Mouse (Mus musculus) kidney, postnatal 4 days (tissue): ENCODE results near the gene Fam149a.

Experiments used
- DNase-seq, 2 experiments: peaks; one replicate each; pipeline ENCODE4 v3.0.0; 2021; ENCODE audit warnings: mixed read lengths in 2 of 2

Fam149a gene

GRCm38 (mm10) chr8:45381963-45382347, at the start of gene Fam149a:
TSS of gene Fam149a (minus strand) at chr8:45382291.
- peak; percentile 13 to 26 for DNase-seq

DNA sequence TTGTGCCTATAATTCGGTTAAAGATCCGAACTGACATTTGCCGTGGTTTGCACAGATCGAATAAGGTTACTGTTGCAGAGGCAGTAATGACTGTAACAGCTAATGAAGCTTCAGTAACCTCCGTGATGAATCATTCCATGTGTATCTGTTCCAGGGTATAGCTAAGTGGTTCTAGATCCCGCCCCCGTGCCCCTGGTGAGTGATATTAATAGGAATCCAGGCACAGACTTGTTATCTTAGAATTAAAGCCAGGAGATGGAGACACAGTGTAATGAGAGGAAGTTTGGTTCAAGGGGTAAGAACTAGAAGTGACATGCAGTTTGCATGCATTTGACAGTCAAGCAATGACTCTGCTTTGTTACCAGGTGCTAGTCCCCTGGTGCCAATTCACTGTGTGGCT, 38.1 kb upstream of the Fam149a start:
- DNase-seq = no peak

GRCm38 (mm10) chr8:45414965-45415364, 32.9 kb upstream of the Fam149a start:
- DNase-seq = no peak

DNA sequence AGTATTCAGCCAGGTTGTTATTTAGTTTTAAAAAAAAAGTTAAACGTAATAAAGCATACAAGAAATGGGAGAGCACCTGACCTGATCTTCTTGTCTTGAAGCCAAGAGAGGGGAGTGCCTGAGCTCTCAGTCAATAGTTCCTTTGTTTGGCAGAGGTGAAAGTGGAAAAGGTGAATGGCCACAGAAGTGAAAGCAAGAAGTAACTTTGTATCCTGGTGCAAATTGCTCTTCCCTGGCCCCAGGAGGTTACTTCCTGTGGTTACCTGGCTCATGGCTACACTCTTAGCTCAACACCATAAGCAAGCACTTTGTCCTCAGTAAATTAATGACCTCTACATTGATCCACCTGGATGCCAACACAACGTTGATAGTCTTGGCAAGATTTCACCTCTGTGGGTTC, 28.8 kb upstream of the Fam149a start, which contains the start of gene Tlr3:
Tlr3 (minus strand) TSS at position 199 of the 400 bp plus-strand sequence.
- DNase-seq = peak in 1 of 2 experiments; percentile 7

DNA sequence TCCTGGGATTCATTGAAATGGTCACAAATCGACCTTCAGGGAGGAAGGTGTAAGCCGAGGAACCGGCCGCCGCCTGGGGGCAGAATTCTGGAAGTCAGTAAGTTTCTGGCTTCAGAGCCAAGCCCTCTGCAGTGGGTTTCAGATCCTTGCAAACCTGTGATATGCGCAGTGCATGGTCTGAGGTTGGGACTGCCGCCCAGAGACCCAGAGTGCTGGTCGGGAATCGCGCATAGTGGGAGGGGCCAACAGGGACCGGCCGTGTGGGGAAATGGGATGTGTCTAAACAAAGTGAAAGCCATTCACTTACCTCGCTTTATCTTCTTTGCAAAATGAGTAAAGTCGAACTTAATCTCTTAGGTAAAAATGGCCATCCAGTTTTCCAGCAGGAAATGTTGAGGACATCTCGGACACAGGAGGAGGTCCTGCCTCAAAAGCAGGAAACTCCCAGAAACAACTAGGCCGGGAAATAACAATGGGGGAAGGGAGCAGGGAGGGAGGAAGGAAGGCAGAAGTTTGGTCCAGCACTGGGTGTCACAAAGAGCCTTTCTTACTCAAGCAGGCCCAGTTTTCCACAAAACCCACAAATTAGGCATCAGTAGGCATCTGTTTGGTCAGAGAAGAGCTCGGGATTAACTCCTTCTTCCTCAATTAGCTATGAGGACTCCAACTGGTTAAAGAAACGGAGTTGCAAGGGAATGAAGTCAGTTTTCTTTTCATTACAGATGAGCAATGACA, 28.2 kb upstream of the Fam149a start:
- peak; percentile 80 to 88 for DNase-seq

GRCm38 (mm10) chr8:45409702-45410101, 27.6 kb upstream of the Fam149a start:
- no peak for DNase-seq

DNA sequence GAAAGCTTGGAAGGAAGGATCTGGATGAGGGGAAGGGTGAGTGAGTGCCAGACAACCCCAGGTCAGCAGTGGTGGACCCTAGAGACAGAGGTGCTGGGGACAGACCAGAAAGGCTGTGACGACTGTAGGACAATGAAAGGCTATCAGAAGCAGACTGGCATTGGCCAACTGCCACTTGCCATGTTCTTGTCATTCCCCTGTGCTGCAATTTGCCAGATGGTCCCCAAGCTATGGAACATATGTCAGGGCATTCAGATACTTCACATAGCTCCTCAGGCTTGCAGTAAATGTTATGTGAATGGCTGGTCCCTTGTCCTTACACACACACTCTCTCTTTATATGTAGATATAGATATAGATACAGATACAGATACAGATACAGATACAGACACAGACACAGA, 1.2 kb upstream of the Fam149a start:
- DNase-seq = no peak

DNA sequence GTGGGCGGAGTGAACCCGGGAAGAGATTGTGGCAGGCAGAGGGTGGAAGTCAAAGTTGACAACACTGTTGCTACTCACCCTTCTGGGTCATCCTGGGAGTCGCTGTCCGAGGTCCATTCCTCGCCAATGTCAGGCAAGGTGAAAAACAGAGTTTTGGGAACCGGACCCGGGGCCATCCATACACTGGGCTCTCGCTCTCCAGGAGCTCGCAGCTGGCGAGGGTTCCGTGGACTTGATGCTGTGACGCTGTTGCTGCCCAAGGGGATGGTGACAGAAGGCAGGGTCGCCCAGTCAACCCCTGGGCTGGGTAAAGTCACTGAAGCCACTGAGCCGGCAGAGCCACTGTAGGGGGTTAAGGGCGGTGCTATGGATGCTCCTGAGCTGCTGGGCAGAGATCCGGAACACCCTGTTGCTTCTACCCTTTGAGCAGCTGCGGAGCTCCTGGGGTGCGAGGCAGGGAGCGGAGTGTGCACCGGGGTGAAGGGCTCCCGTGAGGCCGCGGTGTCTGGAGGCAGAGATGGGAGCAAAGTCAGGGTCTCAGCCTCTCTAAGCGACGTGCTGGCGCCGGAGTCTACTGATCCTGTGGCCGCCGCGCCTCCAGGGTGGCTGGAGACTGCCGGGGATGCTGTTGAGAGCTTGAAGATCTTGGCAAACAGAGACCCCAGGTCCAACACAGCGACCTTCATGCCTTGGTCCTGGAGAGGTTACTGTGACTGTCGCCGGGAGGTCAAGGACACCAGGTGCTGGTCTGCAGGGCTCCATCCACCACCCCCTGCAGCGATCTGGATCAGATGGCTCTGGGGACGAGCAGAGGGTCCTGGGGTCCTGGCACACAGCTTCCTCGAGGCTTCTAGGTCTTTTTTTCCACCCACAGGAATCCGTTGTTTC, 772 bp downstream of the Fam149a start:
- peak; percentile 8 to 13 for DNase-seq

DNA sequence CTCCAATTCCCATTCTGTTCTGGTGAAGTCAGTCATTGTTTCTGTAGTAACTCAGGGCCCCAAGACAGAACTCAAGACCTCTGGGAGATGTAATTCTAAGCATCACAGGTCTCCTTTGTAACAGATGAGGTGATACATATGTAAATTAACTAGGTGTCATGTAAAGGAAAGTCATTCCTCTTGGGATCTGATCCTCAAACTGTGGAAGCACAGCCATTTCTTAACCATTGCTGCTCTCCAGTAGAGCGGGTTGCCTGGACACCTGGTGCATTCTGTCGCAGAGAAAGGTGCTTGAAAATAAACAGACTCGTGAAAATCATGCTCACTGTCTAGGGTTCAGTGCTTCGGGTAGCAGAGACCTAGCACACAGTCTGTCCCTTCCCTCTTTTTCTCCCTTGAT, 1.5 kb downstream of the Fam149a start:
- DNase-seq = no peak

DNA sequence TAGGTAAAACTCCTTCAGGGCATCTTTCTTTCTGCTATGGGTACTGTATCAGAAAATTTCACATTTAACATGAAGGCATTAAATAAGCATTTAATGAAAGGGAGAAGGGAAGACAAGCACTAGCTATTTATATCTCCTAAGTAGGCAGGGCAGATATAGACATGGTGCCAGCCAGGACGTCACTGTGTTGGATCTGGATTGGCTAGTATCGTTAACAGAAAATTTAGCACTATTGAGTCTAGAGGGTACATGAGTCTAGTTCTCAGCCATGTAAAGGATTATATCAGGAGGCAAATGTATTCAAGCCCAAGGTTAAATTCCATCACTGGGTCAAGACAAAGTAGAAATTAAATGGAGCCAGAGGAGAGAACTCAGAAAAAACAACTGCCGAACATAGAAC, 8.0 kb downstream of the Fam149a start:
- no peak for DNase-seq

DNA sequence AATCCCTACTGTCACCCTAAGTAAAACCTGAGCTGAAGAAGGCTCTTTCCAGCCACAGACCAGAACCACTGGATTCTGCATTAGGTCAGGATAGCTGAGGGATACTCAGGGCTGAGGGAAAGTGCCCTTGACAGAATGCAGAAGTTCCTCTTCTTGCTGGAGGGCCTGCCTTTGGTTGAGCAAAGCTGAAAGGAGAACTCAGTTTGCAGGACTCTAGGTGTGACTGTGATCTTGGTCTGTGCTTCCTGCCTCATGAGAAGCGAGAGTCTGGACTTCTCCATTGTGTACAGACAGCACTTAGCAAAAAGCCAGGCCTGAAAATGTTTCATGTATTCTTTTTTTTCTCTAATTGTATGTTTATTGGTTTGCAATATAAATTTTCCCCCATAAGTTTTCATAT, 14.9 kb downstream of the Fam149a start:
- no peak for DNase-seq

DNA sequence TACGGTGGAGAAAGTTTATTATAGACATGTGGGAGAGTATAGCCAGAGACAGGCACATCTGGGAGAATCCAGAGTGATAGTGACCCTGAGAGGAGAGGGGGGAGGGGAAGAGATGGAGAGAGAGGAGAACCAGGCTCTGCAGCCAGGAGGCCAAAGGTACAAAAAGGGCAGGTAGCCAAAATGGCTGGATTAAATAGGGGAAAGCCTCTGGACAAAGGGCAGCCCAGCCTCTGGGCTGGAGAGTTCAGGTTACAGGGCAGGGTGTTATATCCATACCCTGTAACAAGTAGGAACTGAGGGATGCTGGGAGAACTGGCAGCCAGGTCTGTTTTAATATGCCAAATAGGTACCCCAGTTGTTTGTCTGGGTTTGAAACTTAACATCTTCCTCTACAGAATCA, 18.9 kb downstream of the Fam149a start:
- no peak for DNase-seq

GRCm38 (mm10) chr8:45362323-45362722, 19.8 kb downstream of the Fam149a start:
- DNase-seq = peak; percentile 58 to 60

DNA sequence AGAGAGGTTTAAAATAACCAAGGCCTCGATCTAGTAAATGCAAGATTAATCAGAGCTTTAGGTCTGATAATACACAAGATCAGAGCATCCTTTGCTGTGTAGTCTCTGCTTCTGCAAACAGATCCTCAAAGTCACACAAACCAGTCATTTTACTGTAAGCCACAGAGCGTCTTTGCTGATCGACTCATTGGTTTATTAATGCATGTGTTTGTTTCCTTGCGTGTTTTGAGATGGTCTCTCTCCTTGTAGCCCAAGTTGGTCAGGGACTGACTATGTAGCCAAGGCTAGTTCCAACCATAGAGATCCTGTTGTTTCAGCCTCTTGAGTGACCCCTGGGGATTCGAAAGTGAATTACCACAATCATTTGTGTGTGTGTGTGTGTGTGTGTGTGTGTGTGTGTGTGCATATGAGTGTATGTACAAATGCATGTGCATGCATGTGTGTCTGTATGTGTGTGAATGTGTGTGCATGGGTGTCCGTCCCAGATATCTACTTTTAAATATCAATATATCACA, 22.9 kb downstream of the Fam149a start:
- peak in 1 of 2 experiments; percentile 22 for DNase-seq

DNA sequence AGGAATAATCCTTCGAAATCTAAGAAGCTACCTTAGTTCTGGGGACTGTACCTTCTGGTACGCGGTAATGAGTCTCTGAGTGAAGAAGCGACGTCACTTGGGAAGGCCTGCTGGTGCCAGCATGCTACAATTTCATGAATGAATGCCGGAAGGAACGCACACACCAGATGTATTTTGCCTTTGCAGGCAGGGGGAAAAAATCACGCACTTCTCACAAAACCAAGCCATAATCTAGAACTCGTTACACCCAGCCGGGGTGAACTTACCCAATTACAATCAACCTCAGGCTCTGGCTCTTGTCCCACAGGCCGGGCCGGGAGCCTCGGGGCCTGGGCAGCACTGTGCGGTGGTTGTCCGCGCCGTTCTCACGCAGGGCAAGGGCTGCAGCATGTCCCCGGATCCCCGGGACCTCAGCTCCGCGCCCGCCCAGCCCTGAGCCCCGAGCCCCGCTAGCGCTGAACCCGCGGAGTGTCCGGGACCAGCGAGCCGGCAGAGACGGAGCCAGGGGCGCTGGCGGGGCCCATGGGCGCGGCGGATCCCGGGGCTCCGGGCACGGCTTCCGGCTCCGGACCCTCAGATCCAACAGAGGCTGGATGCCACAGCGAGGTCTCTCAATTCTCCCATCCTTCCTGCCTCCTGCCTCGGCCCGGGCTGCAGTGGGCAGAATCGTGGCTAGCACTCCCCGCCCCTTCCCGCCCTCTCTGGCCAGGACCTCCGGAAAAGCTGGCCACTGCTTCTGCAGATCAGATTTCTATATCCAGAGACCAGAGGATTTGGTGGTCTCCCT, 23.8 kb downstream of the Fam149a start:
- DNase-seq = peak; percentile 72 to 79

DNA sequence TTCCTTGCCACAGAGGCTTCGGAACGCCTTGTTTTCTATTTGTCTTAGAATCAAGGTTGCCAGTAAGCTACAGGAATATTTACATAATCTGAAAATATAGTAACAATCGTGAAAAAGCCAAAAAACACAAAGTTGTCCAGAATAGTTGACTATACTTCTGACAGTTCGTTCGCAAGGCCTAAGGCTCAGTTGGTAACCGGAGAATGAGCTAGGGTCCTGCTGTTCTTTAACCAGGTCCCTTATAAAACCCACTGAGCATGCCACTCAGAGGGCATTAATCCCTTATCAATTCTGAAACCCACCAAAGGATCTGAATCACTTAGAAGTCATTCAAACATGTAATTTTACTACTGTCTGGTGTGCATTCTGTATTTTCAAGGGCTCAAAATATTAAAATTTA, 26.3 kb downstream of the Fam149a start:
- peak in 1 of 2 experiments; percentile 22 for DNase-seq

GRCm38 (mm10) chr8:45345031-45345430, 37.1 kb downstream of the Fam149a start:
- DNase-seq = peak; percentile 79 to 81

DNA sequence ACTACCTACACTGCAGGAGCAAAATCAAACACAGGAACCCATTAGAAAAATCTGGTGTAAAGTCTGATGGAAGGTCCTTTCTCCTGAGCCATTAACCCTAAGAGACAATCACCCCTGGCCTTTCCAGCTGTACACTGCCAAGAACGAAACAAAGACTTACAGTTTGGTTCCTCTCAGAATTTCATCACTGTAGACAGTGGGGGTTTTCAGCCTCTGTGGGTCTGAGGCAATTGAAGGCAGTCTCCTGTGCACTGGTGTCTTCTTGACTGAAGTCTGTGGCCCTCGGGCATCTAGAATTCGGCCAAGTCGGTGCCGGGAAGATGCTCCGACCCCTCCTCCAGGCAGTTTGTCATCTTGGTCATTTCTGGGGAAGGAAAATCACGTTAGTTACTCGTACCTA, 37.8 kb downstream of the Fam149a start:
- DNase-seq = no peak

- DNase-seq = no peak
Observed at GRCm38 (mm10) chr8:45341630-45342628, 40.2 kb downstream of the Fam149a start.

GRCm38 (mm10) chr8:45333493-45333892, 48.6 kb downstream of the Fam149a start:
- DNase-seq = peak in 1 of 2 experiments; percentile 38

DNA sequence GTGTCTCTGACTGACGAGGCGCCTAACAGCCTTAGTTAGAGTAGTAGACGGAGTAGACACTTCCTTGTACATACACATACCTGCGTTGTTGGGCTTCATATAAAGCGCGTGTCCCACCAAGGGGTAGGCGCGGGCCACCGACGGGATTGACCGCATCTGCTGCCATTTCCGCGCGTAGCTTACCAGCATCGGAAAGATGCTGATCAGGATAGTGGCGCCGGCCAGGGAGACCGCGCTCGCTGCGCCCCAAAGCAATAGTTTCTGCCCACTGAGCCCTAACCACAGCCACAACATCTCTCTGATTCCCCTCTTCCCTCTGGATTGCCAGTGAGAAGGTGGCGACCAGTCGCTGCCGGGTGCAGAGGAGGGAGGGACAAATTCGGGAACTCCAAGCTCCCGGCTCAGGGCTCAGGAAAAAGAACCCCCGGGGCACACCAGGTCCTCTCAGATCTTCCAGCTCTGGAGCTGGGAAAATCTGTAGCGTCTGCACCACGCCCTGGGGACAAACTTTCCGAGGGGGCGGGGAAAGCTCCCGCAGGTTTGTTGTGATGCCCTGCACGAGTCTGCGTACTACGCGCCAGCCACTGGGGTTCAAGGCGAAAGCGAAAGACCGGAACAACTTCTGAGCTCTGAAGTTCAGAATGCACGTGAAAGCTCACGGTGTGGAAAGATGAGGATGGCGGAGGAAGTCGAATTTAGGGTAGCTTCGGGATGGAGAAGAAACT, 49.2 kb downstream of the Fam149a start, which contains the start of gene Cyp4v3:
Cyp4v3 (minus strand) TSS at position 532 of the 725 bp plus-strand sequence.
- peak; percentile 70 to 82 for DNase-seq
